Mouse (Mus musculus) splenic B cell, adult 2 months (primary cell): Measurements from ENCODE around the gene Nudcd3.

Experiments used
- DNase-seq: peaks from one replicate; pipeline ENCODE4 v3.0.0-alpha.2; 2011; ENCODE audit warnings: low read depth, low spot score
- H3K27me3 ChIP-seq: 2 replicates; pipeline ENCODE4 v1.6.1; 2012; ENCODE audit warnings: mild to moderate bottlenecking, low read length, moderate library complexity, mixed read lengths; ENCODE audit not compliant: control insufficient read depth, poor library complexity, insufficient read depth, severe bottlenecking
- H3K36me3 ChIP-seq: 2 replicates; pipeline ENCODE4 v1.6.1; 2012; ENCODE audit warnings: mild to moderate bottlenecking, low read length, moderate library complexity, mixed read lengths; ENCODE audit not compliant: control insufficient read depth, poor library complexity, insufficient read depth, severe bottlenecking

The Nudcd3 gene

DNA sequence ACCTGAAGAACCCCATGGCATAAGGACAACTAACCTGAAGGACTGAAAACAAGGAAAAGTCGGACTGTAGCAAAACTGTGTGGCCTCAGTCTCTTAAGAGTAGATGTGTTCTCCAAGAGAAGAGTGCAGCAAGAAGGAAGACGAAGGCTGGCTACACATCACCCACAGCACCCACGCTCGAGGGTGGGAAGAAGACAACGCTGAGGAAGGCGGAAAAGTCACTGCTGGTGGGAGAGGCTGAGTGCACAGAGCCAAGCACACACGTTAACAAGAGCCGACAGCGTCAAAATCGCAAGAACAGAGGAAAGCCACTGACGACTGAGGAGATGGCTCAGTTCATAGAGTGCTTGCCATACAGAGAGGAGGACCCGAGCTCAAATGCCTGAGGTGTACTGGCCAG lies 36.5 kb downstream of the Nudcd3 start:
- no peak for DNase-seq
- Histone ChIP-seq H3K27me3 (no peaks in the 10 kb centered on the region), H3K36me3 (no peaks in the 10 kb centered on the region)

GRCm38 (mm10) chr11:6163062-6163461 lies 37.2 kb downstream of the Nudcd3 start:
- Histone ChIP-seq H3K27me3 (no peaks in the 10 kb centered on the region), H3K36me3 (no peaks in the 10 kb centered on the region)
- no peak for DNase-seq

- no peak for DNase-seq
- H3K27me3 ChIP-seq, result no peaks in the 10 kb centered on the region
- no peaks in the 10 kb centered on the region for H3K36me3 ChIP-seq
These were observed 38.7 kb downstream of the Nudcd3 start for GRCm38 (mm10) chr11:6161549-6161948.

GRCm38 (mm10) chr11:6160663-6161271 lies 39.4 kb downstream of the Nudcd3 start:
- DNase-seq, result no peak
- Histone ChIP-seq H3K27me3 (no peaks in the 10 kb centered on the region), H3K36me3 (no peaks in the 10 kb centered on the region)

DNA sequence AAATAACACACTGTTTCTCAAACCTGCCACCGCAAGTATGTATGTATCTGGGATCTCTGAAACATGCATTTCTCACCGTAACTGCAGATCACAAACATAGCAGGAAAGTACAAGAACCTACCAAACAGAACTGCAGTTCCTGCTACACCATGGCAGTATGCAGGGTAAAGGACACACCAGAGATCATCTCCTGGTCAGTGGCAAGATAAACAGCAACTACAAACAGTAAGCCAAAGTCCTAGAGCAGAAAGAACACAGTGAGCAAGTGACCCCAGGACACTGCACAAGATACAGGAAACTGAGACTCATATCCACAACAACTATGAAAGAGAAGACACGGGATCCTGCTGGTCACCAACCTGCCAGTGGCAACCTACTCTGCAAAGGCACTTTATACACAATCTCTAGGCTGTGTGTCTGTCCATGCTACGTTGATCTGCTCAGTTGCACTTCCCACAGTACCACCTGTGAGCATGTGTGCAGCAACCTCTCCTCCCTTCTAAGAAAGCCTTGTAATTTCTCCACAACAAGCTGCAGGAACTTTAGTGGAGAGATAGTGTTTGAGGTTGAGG lies 40.4 kb downstream of the Nudcd3 start:
- no peak for DNase-seq
- Histone ChIP-seq H3K36me3 (no peaks in the 10 kb centered on the region), H3K27me3 (no peaks in the 10 kb centered on the region)

DNA sequence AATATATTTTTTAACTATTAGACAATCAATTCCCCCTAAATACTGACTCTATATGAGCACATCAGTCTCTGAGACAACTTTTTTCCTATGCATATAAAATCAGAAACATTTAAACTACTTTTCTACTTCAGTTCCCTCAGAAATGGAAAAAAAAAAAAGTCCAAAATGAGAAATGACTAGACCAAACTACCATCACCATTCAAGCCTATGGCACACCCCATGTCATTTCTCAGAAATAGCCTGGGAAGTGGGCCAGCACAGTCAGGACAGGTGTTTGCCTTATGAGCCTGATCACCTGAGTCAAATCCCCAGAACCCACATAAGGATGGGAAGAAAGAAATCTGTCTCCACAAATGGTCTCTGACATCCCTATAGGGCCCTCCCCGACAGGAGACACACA lies 41.7 kb downstream of the Nudcd3 start:
- Histone ChIP-seq H3K36me3 (no peaks in the 10 kb centered on the region), H3K27me3 (no peaks in the 10 kb centered on the region)
- no peak for DNase-seq

- DNase-seq, result no peak
- Histone ChIP-seq H3K36me3 (no peaks in the 10 kb centered on the region), H3K27me3 (no peaks in the 10 kb centered on the region)
These were observed 43.1 kb downstream of the Nudcd3 start for GRCm38 (mm10) chr11:6157119-6157518.

- Histone ChIP-seq H3K36me3 (no peaks in the 10 kb centered on the region), H3K27me3 (no peaks in the 10 kb centered on the region)
- no peak for DNase-seq
These were observed 43.6 kb downstream of the Nudcd3 start for GRCm38 (mm10) chr11:6156651-6157050.

DNA sequence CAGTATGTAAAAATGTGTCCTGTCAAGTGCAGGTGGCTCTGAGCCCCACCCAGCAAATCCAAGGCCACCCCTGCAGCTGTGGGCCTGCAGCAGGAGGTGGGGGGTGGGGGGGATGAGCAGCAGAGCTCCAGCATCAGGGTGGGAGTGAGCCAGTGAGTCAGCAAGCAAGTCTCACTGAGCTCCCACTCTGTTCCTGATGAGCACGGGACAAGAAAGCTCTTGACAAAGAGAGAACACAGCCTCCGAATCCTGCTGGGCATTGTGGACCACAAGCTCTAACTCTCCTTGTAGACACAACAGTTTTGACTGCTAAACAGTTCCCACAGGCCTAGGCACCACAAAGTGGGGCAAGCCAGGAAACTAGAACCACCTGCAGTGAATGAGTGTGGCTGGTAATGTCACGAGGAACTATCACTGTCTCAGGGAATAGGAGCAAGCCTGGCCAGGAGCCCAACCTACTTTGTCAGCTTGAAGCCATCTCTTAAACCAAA lies 46.0 kb downstream of the Nudcd3 start:
- H3K27me3 ChIP-seq, result no peaks in the 10 kb centered on the region
- H3K36me3 ChIP-seq, result no peaks in the 10 kb centered on the region
- DNase-seq, result no peak

DNA sequence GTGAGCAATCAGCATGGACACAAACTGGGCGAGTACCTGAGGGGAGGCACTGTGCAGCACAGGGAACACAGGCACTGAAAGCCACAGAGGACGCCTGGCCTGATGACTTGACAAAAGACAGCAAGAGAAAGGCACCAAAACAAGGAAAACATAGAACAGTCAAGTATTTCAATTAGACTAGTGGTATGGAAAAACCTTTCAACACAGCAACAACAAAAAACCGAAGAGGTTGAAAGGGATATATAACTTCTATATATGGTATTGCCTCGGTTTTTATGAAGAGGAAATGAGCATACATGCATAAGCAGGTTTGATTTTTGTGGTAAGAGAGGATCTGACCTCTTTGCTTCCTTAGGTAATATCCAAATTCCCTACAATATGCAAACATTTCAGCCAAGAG lies 47.4 kb downstream of the Nudcd3 start:
- H3K36me3 ChIP-seq, result no peaks in the 10 kb centered on the region
- no peaks in the 10 kb centered on the region for H3K27me3 ChIP-seq
- peak; percentile 25 for DNase-seq

GRCm38 (mm10) chr11:6138233-6138950 lies 61.8 kb downstream of the Nudcd3 start:
- H3K36me3 ChIP-seq, result peaks cover 2% of the 10 kb centered on the region; the same call in 1 of the 2 replicates
- H3K27me3 ChIP-seq, result no peaks in the 10 kb centered on the region
- DNase-seq, result no peak

- H3K36me3 ChIP-seq, result no peaks in the 10 kb centered on the region
- H3K27me3 ChIP-seq, result no peaks in the 10 kb centered on the region
- no peak for DNase-seq
These were observed 67.3 kb downstream of the Nudcd3 start for GRCm38 (mm10) chr11:6132886-6133285.

- no peaks in the 10 kb centered on the region for H3K36me3 ChIP-seq
- H3K27me3 ChIP-seq, result no peaks in the 10 kb centered on the region
- no peak for DNase-seq
These were observed 69.6 kb downstream of the Nudcd3 start for GRCm38 (mm10) chr11:6130578-6130977.

- no peak for DNase-seq
- Histone ChIP-seq H3K36me3 (no peaks in the 10 kb centered on the region), H3K27me3 (no peaks in the 10 kb centered on the region)
These were observed 76.6 kb downstream of the Nudcd3 start for GRCm38 (mm10) chr11:6123605-6124120.

DNA sequence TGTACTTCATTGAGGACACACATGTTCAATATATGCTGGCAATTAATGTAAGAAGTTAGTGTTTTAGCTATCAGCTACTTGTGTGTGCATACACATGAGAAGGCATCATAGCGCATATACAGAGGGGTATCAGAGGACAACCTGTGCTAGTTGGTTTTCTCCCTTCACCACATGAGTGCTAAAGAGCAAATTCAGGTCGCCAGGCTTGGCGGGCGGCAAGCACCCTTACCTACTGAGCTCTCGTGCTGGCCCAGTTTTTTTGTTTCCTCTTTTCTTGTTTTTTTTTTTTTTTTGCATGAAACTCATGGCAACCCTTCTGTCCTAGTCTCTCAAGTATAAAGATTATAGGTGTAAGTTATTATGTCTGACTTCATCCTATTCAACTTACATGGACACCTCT lies 77.6 kb downstream of the Nudcd3 start:
- Histone ChIP-seq H3K27me3 (no peaks in the 10 kb centered on the region), H3K36me3 (no peaks in the 10 kb centered on the region)
- DNase-seq, result no peak
